Comparison of ENCODE assay signal across 8 mouse cellular contexts in the genomic region with DNA sequence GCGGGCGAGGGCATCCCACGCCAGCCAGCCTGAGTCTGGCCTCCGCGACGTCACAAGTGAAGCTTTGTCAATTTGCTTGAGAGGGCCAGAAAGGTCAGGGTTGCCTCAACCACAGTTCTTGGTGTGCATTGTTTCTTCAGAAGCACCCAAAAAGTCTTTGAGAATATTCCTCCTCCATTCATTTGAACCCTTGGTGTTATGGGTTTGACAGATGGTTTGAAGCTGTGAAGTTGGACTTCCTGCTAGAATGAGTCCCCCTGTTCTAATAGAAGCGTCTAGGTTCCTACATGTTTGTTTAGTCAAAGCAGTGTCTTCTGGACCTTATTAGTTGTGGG. TPM values are rescaled to one million over a fixed set of nuclear protein-coding genes. Genes with fewer than 3 reads are reported as not detected.
DNase-seq lines count a peak whose midpoint lies in the region; ATAC-seq and TF ChIP-seq lines count a peak whose summit lies in the region.

No protein-coding gene starts in this region.

- H3K4me2 ChIP-seq in hindbrain, embryonic 15.5 days: peak overlapping the region; percentile 86
- peak overlapping the region; percentile 82 for H3K4me2 ChIP-seq in midbrain, embryonic 15.5 days

- no peaks in the 10 kb centered on the region for H3K27me3 ChIP-seq in kidney, adult 2 months (replicated peaks; ENCODE audit: control insufficient read depth, insufficient read depth, low read length)
- no peaks in the 10 kb centered on the region for H3K27me3 ChIP-seq in hindbrain, embryonic 15.5 days
- H3K27me3 ChIP-seq in midbrain, embryonic 15.5 days (replicated peaks): no peaks in the 10 kb centered on the region

- ATAC-seq in hindbrain, embryonic 15.5 days (ENCODE audit: low FRiP score, low read depth): no peak; the same call in 1 of the 2 replicates
- ATAC-seq in midbrain, embryonic 15.5 days (replicated peaks): no peak
- ATAC-seq in megakaryocyte-erythroid progenitor cell, adult 5-6 weeks (replicated peaks; ENCODE audit: low FRiP score, low TSS enrichment, poor library complexity, severe bottlenecking): no peak

- no peaks in the 10 kb centered on the region for H3K36me3 ChIP-seq in kidney, adult 2 months (ENCODE audit: control insufficient read depth, insufficient read depth, low read length)
- 0 out of 2 replicates have a peak, but pooled peaks cover 3% of the 10 kb centered on the region for H3K36me3 ChIP-seq in hindbrain, embryonic 15.5 days
- H3K36me3 ChIP-seq in midbrain, embryonic 15.5 days (replicated peaks): no peaks in the 10 kb centered on the region

- no peak overlapping the region for H3K27ac ChIP-seq in kidney, adult 2 months (ENCODE audit: insufficient read depth, low read depth, low read length)
- peak overlapping the region; percentile 89 for H3K27ac ChIP-seq in cortical plate, adult 2 months (ENCODE audit: insufficient read depth, low read length)
- peak overlapping the region; percentile 91 for H3K27ac ChIP-seq in hindbrain, embryonic 15.5 days (replicated peaks)
- peak overlapping the region; percentile 91 for H3K27ac ChIP-seq in midbrain, embryonic 15.5 days

- 4% methylated on average over 7 of the region's 7 CpGs for WGBS in kidney, adult 2 months
- WGBS in hindbrain, embryonic 15.5 days: 3% methylated on average over 7 of the region's 7 CpGs
- 4% methylated on average over 7 of the region's 7 CpGs for WGBS in midbrain, embryonic 15.5 days

- no peaks in the 10 kb centered on the region for H3K9me3 ChIP-seq in hindbrain, embryonic 15.5 days
- no peaks in the 10 kb centered on the region for H3K9me3 ChIP-seq in midbrain, embryonic 15.5 days

- no peak for TF ChIP-seq CTCF in kidney, adult 2 months (conservative IDR thresholded peaks at IDR 0.05; ENCODE audit: insufficient read depth, insufficient read length, low read depth, low read length)
- no peak for TF ChIP-seq CTCF in cortical plate, adult 2 months (IDR thresholded peaks at IDR 0.05; ENCODE audit: extremely low read depth, insufficient read depth, low read length)

- peak overlapping the region; percentile 83 for H3K9ac ChIP-seq in hindbrain, embryonic 15.5 days
- H3K9ac ChIP-seq in midbrain, embryonic 15.5 days: peak overlapping the region; percentile 95

- H3K4me1 ChIP-seq in kidney, adult 2 months (ENCODE audit: control insufficient read depth, insufficient read depth, low read length): no peaks in the 10 kb centered on the region
- peaks cover 7% of the 10 kb centered on the region for H3K4me1 ChIP-seq in cortical plate, adult 2 months (ENCODE audit: control insufficient read depth, insufficient read depth, low read length)
- H3K4me1 ChIP-seq in hindbrain, embryonic 15.5 days (replicated peaks): peaks cover 23% of the 10 kb centered on the region
- peaks cover 23% of the 10 kb centered on the region for H3K4me1 ChIP-seq in midbrain, embryonic 15.5 days

- TF ChIP-seq POLR2A in kidney, adult 2 months (IDR thresholded peaks at IDR 0.05; ENCODE audit: low read depth, low read length): no peak
- TF ChIP-seq POLR2A in cortical plate, adult 2 months (IDR thresholded peaks at IDR 0.05; ENCODE audit: extremely low read depth, insufficient read depth, low read length): no peak

- DNase-seq in kidney, adult 2 months: no peak
- DNase-seq in kidney, adult 11 months: no peak
- DNase-seq in cerebellum, adult 11-12 months: no peak
- no peak for DNase-seq in right cerebral cortex, postnatal 10 days (ENCODE audit: low spot score in 2 of 2)

- H3K4me3 ChIP-seq in kidney, adult 2 months (ENCODE audit: insufficient read depth, low read depth, low read length): peak overlapping the region; percentile 73
- peak overlapping the region; percentile 61 for H3K4me3 ChIP-seq in cortical plate, adult 2 months (ENCODE audit: insufficient read depth, low read length)
- H3K4me3 ChIP-seq in hindbrain, embryonic 15.5 days: peak overlapping the region; percentile 78
- H3K4me3 ChIP-seq in midbrain, embryonic 15.5 days: peak overlapping the region; percentile 77

RNA-seq across cellular contexts. Expression of a gene that starts 0.3 kb away (rescaled TPM):
- 6.8 and 6.9 TPM in 2 replicates for polyA plus RNA-seq in kidney, adult 2 months (2012; rRNA removed)
- polyA plus RNA-seq in cortical plate, adult 2 months (2012; rRNA removed): 26.4 and 31.2 TPM in 2 replicates
- polyA plus RNA-seq in hindbrain, embryonic 15.5 days (2015; fragmentation: Nextera tagmentation; extraction: Ambion mirVana): 40.8 and 42.1 TPM in 2 replicates
- 36.8 and 39.6 TPM in 2 replicates for polyA plus RNA-seq in midbrain, embryonic 15.5 days (2015; fragmentation: Nextera tagmentation; extraction: Ambion mirVana)
- 2.0 and 2.8 TPM in 2 replicates for total RNA-seq in megakaryocyte-erythroid progenitor cell, adult 5-6 weeks (2014; fragmentation: Nextera tagmentation)
- total RNA-seq in megakaryocyte-erythroid progenitor cell, adult 5-6 weeks (2017): 1.8 and 2.9 TPM in 2 replicates

RNA-seq across cellular contexts. Expression of a gene that starts 26.9 kb away (rescaled TPM):
- polyA plus RNA-seq in kidney, adult 2 months (2012; rRNA removed): 39.2 and 49.7 TPM in 2 replicates
- polyA plus RNA-seq in cortical plate, adult 2 months (2012; rRNA removed): 18.3 and 19.9 TPM in 2 replicates
- polyA plus RNA-seq in hindbrain, embryonic 15.5 days (2015; fragmentation: Nextera tagmentation; extraction: Ambion mirVana): 29.6 and 29.9 TPM in 2 replicates
- polyA plus RNA-seq in midbrain, embryonic 15.5 days (2015; fragmentation: Nextera tagmentation; extraction: Ambion mirVana): 30.6 and 32.4 TPM in 2 replicates
- total RNA-seq in megakaryocyte-erythroid progenitor cell, adult 5-6 weeks (2014; fragmentation: Nextera tagmentation): 38.7 and 51.5 TPM in 2 replicates
- 71.4 and 81.7 TPM in 2 replicates for total RNA-seq in megakaryocyte-erythroid progenitor cell, adult 5-6 weeks (2017)
